Mouse (Mus musculus) layer of hippocampus, adult 11-12 months (tissue): ENCODE measurements at regions not wholly inside any gene's neighbourhood (a gene's known extent, or its start where the extent isn't known, plus 50 kb on each side); places are given as distances from the start of the nearest gene placed in this dataset.
"Not testable (repeated sequence)": the region's sequence is repeated elsewhere in the genome, so short reads cannot be mapped to it uniquely, and the experiment has no call there.

ENCODE experiments used
- DNase-seq: peaks from one replicate; pipeline ENCODE4 v3.0.0; 2022; ENCODE audit warnings: low spot score

DNA sequence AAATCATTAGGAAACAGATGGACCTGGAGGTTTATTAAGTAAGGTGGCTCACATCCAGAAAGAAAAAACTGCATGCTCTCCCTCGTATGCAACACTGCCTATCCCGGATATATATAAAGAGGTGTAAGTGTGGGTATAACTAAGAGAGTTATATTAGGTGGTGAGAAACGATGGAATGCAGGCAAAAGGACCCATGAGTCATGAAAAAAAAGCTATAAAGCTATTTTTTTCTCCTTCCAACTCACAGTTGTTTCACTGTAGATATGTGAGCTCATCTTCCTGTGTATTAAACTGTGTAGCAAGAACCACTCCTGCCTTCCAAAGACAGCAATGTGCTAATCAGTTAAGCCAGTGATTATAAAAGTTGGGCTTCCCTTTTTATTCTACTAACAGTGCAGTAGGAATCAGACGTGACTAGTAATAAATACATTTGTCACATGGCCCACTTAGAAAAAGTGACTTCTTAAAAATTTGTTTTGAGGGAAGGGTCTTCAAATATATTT lies 51.4 kb upstream of the Bdh1 start:
- DNase-seq: not testable (repeated sequence)

- no peak for DNase-seq
Observed at GRCm38 (mm10) chr16:31369849-31370248, 52.2 kb upstream of the Bdh1 start.

DNA sequence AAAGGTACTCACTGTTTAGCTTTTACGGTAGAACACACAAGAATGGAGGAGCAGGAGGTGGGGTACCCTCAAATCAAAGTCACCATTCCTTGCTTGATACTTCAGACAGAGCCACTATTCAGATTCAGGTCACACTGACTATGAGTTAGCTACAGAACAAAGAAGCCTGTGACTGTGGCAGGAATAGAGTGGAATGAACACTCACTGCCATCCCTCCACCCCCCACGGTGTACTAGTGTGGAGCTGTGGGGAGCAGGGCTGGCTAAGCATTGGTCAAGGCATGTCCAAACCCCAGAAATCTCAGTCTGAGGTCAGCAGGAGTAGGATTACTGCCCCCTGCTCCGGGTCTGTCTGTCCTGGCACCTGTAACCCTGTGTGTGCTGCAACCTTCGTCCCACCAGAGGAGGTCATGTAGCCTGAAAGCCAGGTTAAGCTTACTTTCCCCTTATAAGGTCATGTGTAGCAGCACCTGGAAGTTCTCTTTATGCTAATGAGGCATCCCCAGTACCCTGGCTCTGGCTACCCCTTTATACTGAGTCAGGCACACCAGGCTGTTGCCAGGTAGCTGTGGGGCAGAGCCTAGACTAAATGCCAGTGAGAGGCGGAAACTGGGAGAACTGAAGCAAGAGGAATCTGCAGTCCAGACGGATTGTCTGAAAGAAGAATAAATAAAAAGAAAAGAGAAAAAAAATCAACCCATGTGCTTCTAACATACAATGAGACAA lies 53.1 kb upstream of the Apod start:
- DNase-seq: no peak

- DNase-seq: no peak
Observed at GRCm38 (mm10) chr16:31366033-31366432, 51.4 kb upstream of the Apod start.

- peak; percentile 37 for DNase-seq
Observed at GRCm38 (mm10) chr16:31364475-31364874, 49.9 kb upstream of the Apod start.
